Mouse (Mus musculus): Measurements from ENCODE around the gene D130043K22Rik. TPM values are rescaled to one million over a fixed set of nuclear protein-coding genes. Genes with fewer than 3 reads are reported as not detected.

The D130043K22Rik gene
- total RNA-seq, 2 experiments from 2014 or later: not detected

DNA sequence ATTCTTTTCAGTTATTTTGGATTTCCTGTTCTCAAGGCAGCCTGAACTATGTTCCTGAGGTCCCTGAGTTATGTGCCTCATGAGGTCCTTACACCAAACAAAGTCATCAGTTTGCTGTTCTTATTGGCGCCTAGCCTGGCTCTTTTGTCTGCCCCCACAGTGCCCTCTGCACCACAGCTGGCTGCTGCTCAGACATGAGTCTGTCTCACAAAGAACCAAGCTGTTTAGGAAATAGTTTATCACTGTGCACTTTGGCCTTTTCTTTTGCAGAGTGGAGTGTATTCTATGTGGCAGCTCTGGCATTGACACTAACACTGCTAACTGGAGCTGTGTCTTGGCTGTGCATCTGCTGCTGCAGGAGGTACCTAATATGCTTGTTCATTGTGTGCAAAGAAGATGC lies 44.6 kb downstream of the D130043K22Rik start:
- ATAC-seq (ENCODE audit: poor library complexity, severe bottlenecking): no peak

DNA sequence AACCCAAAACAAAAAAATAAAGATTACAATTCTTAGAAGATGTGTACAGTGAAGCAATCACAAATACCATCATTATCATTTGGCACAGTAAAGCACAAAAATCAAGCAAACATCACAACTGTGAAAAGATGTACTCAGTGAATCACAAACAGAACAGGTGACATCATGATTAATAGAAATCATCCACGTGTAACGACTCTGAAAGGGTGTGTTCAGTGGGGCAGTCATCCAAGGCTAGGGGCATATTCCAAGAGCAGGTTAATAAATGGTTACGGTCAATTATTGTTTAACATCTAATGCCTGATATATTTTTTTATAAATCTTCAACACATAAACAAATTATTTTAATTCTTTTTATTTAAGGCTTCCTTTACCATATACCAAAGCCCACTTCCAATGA lies 47.6 kb downstream of the D130043K22Rik start:
- no peak for ATAC-seq (ENCODE audit: poor library complexity, severe bottlenecking)

DNA sequence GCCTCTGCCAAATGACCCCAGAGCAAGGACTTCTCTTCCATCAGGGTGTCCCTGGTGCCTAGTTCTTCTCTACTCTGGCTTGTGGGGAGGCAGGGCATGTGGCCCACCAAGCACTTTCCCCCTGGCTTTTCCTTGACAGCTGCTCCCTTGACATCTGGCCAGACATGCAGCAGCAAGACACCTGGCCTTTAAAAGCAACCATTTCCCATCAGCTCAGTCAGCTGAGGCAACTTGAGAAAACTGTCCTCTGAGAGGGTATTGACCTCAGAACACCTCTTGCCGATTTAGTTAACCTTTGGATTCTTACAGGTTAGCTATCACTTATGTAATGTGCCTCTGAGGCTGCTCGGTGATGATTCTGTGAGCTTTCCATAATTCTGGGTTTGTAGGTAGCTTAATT lies 48.9 kb downstream of the D130043K22Rik start:
- ATAC-seq (ENCODE audit: poor library complexity, severe bottlenecking): no peak

DNA sequence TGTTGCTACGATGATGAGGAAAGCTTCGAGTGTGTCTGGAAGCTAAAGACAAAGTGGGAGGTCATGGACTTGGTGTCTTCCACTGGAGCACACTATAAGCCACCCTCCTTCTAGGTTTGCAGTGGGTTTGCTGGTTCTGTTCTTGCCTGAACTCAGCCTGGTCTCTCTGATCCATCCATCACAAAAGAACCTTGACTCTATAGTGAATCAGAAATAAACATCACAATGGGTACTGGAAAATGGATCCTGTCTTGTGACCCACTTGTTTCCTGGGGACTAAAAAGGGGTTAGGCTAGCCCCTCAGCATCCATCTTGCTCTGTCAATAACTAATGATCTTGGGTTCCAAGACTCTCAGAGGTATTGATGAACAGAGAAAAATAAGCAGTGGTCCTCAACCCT lies 57.0 kb downstream of the D130043K22Rik start:
- no peak for ATAC-seq (ENCODE audit: poor library complexity, severe bottlenecking)

DNA sequence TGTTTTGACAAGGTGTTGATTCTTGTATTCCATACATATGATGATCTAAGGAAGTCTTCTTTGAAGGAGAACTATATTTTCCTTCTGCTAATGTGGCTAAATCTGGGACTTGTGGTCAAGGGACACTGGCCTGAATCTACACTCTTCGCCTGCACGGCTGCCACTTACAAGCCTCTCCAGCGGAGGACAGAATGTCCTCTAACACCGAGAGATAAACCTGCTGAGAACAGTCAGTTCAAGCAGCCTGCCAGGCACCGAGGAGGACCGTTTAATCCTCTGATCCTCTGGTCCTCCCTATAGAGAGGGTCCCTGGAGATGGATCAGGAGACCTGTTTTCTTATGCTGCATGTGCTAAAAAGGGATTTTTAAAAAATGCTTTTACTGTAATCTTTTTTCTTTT lies 58.5 kb downstream of the D130043K22Rik start:
- no peak for ATAC-seq (ENCODE audit: poor library complexity, severe bottlenecking)

DNA sequence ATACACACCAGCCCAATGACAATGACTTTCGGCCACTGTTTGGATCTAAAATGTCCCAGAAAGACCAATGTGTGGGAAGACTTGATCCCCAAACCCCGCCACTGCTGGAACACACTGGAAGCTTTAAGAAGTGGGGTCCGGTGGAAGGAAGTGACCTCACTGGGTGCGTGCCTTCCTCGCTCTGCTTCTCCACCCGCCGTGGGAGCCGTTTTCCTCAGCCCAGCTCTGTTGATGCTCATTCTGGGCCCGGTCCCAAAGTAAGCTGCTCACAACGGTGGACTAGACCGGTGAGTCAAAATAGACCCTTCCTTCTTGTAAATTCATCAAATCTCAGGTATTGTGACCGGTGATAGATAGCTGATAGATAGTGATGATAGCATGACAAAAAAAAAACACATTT lies 60.5 kb downstream of the D130043K22Rik start:
- ATAC-seq (ENCODE audit: poor library complexity, severe bottlenecking): no peak

DNA sequence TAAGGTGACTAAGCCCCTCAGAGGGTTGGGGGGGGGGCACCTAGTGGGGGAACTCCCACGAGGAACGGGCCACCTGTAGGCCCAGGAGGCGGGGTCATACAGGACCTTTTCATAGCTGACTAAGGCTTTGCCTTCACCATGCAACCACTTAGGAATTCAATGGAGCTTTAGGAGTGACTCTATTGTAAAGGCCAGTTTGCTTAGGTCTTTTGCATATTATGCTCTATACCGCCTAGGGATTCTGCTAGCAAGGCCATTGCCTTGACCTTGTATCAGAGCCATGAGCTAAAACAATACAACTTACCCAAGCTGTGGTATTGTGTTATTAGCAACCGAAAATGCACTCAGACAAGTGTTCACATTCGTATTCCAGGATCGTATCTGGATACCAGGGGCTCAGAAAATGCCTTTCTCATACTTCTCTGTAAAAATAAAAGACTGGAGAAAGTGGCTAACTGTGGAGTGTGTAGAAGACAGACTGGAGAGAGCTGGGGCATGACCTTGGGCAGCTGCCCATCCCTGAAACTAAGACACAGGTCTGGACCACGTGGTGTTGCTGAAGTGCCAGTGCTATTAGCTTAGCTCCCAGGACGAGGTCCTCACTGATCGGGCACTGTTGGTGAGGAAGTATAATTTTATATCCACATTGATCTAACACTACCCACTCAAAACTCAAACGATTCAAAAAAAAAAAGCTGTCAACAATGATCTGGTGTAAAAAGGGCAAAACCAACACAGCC lies 62.1 kb downstream of the D130043K22Rik start:
- no peak for ATAC-seq (ENCODE audit: poor library complexity, severe bottlenecking)

DNA sequence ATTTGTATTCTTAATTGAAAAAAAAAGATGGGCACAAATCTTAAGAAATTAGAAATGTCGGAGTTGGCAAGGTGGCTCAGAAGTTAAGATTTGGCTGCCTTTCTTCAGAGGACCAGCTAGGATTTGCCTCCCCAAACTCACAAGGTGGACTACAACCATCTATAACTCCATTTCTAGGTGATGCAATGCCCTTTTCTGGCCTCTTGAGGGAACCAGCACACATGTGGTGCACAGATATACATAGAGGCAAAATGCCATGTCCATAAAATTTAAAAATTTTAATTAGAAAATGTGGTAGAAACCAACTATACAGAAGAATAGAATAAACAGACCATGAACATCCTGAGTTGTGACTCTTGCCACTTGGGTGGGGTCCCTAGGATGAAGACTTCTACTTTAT lies 64.2 kb downstream of the D130043K22Rik start:
- ATAC-seq (ENCODE audit: poor library complexity, severe bottlenecking): no peak

DNA sequence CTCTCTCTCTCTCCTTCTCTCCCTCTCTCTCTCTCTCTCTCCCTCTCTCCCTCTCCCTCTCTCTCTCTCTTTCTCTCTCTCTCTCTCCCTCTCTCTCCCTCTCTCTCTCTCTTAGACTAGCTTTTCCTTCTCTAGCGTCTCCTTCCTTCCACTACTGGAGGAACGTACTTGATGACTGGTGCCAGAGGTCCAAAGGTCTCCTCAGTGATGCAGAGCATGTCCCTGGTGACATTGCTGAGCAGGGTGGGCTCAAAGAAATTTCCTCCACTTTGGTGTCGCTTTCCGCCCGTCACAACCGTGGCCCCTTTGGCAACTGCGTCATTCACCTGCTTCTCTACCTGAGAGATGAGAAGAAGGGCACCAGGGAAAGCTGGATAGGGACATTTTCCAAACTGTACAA lies 68.6 kb downstream of the D130043K22Rik start:
- ATAC-seq (ENCODE audit: poor library complexity, severe bottlenecking): no peak

DNA sequence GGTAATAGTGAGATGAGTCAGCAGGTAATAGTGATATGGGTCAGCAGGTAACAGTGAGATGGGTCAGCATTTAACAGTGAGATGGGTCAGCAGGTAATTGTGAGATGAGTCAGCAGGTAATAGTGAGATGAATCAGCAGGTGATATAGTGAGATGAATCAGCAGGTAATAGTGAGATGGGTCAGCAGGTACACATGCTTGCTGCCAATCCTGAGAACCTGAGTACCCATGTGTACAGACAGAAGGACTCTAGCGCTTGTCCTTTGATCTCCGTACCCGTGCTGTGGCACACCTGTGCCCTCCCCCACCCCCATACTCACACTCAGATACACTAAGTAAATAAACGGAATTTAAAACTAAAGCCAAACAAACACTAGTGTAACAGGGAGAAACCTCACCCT lies 70.0 kb downstream of the D130043K22Rik start:
- no peak for ATAC-seq (ENCODE audit: poor library complexity, severe bottlenecking)

DNA sequence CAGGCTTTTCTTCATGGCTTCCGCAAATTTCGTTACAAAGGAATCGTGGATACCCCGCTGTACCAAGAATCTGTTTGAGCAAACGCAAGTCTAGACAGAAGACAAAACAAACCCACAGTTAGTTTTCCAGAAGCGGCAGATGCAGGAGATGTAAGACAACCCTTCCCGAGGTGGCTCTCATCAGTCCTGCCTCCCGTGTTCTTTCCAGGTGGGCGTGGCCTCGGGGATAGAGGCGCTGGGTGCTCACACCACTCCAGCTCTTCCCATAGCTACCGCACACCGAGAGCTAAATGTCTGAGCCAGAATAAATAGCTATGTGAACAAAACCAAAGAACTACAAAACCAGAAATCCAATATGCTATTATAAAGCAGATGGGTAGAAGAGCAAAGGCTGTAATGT lies 70.9 kb downstream of the D130043K22Rik start:
- no peak for ATAC-seq (ENCODE audit: poor library complexity, severe bottlenecking)

DNA sequence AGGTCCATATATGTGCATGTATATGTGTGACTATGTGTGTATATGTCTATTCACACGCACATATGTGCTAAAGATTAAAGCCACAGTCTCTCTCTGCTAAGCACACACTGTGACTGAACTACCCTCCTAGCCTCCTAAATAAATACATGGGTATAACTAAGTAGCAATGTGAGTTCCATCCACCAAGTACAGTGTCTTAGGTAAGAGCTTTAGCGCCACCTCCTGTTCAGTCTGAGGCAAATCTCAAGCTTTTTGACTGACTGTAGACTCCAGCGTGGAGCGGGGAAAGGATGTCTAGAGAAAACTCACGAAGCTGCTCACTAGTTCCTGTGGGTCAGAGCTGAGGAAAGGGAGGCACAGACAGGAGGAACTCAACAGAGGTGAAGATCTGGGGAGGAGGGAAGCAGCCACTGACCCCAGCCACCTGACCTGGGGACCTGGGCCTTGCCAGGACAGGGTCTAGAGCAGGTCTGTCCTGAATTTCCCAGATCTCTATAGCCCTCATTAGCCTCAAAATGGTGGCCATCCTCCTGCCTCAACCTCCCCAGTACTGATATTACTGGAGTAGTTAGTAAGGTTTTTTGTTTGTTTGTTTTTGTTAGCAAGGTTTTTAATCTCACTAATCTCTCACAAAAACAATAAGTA lies 75.5 kb downstream of the D130043K22Rik start:
- peak; percentile 80 for ATAC-seq (ENCODE audit: poor library complexity, severe bottlenecking)

DNA sequence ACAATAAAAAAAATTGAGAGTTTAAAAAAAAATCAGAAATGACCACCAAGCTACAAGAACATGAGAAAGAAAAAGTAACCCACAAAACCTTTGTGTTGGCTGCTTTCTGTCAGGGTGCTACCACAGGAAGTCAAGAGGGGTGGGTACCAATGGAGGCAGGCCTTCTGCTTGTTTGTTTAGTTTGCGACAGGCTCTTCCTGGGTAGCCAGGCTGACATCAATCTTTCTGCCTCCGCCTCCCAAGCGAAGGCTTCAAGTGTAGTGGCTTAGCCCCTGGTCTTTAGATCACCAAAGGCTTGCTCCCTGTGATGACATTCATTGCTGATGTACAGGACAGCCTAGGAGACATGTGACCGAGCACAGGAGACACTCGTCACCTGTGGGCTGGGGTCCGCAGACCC lies 76.3 kb downstream of the D130043K22Rik start:
- no peak for ATAC-seq (ENCODE audit: poor library complexity, severe bottlenecking)

DNA sequence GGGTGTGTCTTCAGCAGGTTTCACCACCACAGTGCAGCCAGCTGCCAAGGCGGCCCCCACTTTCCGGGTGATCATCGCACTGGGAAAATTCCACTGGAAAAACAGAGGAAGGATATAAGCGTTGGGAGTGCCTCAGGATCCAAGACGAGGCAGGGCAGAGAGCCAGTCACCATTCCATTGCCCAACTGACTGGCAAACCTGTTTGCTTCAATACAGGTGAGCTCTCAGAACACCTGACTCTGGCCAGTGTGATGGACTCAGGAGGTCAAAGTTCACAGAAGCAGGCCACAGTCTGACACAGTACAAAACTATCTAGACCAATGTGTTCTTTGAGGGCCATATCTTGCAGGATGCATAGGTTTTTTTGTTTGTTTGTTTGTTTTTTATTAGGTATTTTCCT lies 79.1 kb downstream of the D130043K22Rik start:
- no peak for ATAC-seq (ENCODE audit: poor library complexity, severe bottlenecking)

DNA sequence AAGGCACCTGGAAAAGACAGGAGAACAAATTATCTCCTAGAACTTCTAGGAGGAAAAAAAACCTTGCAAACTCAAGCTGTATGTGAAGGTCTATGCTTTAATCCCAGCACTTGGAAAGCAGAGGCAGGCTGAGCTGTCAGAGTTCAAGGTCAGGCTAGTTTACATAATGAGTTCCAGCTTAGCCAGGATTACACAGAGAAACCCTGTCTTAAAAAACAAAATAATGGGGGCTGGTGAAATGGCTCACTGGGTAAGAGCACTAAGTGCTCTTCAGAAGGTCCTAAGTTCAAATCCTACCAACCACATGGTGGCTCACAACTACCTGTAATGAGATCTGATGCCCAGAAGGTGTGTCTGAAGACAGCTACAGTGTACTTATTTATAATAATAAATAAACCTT lies 85.7 kb downstream of the D130043K22Rik start:
- ATAC-seq (ENCODE audit: poor library complexity, severe bottlenecking): no peak

DNA sequence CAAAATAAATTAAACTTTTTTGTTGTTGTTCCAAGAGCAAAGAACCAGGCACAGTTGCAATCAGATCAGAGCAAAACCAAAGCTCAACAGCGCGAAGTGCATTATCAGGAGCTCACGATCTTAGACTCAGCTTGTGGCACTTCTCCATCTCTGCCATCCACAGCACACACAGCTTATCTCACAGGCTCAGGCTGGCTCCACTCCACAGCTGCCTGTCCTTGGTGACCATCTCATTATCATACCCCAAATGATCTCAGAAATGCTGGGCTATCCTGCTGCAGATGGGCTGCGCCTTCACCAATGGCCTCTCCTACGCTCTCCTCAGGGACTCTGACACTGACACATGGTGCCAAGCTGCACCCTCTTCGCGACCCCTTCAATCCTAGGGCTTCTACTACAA lies 88.3 kb downstream of the D130043K22Rik start:
- ATAC-seq (ENCODE audit: poor library complexity, severe bottlenecking): no peak

DNA sequence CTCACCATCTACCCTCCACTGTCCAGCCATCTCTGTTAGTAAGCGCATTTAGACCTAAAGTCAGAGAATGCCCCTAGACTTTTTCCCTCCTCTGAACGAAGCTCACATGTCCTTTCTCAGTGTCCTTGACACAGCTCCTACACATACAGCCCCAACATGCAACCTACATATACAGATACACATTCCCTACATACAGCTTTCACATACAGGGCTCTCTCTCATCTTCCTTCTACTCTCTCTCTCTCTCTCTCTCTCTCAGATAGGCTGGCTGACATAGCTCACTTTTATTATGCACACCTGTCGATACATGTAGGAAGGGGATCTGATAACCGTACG lies 91.8 kb downstream of the D130043K22Rik start:
- ATAC-seq (ENCODE audit: poor library complexity, severe bottlenecking): no peak

DNA sequence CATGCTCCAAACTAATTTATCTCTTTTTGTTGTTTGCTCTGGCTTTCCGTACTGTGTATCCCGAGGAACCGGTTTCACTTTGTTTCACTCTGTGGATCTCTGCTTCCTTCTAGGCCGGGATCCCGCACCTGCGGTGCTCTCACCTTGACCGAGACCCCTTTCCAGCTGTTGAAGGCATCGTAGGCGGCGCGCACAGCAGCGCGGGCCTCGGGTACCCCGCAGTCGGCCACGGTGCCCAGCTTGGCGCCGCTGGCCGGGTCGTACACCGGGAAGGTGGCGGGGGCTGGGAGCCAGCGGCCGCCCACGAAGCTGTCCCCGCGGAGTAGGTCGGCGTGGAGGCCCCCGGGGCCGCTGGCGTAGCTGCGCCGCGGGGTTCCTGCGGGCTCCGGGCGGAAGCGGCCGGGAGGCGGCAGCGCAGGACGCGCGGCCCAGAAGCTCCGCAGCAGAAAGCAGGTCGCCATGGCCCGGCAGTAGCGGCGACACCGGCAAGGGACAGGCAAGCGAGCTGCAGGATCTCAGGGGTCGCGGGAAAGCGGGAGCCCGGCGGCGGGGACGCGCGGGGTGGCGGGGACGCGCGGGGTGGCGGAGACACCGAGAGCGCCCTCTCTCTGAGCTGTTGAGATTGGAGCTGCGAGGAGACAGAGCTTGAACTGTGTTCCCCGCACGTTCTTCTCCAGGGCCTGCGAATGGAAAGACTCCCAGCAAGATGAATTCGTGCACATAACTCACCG lies 92.3 kb downstream of the D130043K22Rik start, which contains the start of gene Aldh5a1:
TSS of gene Aldh5a1 (minus strand) at position 554 of the 731 bp plus-strand sequence.
- peak; percentile 64 for ATAC-seq (ENCODE audit: poor library complexity, severe bottlenecking)

DNA sequence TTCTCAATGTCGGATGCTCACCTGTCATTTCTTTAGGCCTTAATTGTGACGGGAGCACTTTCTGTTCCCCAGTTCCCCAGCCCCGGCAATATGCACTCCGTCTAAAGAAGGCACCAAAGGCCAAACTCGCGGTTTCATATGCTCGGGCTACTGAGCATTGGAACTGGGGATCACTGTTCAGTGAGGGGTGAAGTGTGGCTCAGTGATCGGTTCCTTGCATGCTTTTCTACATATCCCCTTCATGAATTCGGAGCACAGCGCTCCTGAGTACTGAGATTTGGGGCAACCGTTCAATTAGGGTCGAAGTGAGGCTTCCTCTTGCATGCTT lies 92.9 kb downstream of the D130043K22Rik start:
- ATAC-seq (ENCODE audit: poor library complexity, severe bottlenecking): peak; percentile 41

DNA sequence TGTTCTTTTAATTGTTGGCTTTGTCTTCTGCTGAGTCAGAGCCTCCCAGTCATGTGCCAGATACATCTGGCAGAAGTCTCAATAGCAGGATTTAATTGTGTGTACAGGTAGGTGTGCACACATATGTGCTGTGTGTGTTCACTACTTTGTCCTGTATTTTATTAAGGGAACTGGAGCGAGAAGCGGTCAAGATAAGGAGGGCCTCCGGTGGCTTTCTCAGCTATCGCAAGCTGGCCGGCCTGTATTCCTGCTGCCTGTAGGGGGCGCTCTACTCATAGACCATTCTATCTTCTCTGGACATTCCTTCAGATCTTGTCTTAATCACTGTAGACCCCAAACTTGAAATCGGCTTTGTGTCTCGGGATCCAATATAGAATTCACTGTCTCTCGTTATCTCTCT lies 93.7 kb downstream of the D130043K22Rik start:
- ATAC-seq (ENCODE audit: poor library complexity, severe bottlenecking): peak; percentile 51; the same call in 1 of the 2 replicates

DNA sequence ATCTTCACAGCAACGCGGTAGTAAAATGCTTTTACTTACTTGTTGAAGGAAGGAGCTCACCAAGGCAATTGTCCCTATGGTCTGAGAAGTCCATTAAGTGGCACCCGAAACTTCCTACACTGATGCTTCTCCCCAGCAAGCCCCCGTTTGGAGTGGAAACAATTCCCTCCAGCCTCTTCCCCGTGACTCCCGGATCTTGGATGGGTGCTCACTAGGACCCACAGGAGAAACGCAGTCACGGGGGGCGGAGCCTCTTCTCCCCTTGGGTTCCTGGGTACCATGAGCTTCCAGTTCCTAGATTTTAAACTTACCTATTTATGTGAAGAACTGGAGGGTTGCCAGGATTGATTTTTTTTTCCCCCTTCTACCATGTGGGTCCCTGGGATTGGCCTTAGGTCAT lies 94.5 kb downstream of the D130043K22Rik start:
- ATAC-seq (ENCODE audit: poor library complexity, severe bottlenecking): no peak

All from megakaryocyte, adult 5-6 weeks (primary cell).